Mouse (Mus musculus) v-Abl transformed pro-B cells (cell line): Measurements from ENCODE around the gene Vmn1r63.
"Not testable (repeated sequence)": the region's sequence is repeated elsewhere in the genome, so short reads cannot be mapped to it uniquely, and the experiment has no call there.

Experiments used
- in situ Hi-C, 2 experiments: fragments of 400-800 bp; cut with MboI; formaldehyde crosslinking; loops; one replicate each; pipeline ENCODE4 v1.15.1; 2025; ENCODE audit not compliant: unreplicated experiment in 2 of 2

Gene Vmn1r63

DNA sequence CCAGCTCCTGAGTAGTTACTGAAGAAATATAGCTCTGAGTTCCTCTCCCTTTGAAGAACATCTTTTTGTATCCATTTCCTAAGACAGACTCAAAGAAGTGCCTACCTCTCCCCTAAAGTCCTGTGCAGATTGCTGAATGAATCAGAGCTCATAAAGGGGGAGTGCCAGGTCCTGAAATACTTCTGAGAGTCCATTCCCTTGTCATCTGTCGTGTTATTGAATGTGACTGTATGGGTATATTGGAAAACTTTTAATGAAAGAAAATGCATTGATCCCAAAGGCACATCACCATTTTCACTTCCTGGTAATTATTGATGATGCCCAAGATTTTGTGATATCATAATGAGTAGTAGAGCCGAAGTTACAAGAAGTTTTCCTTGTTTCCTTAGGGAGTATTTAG lies at the start of gene Vmn1r63:
Vmn1r63 (minus strand) TSS at position 101 of the 400 bp plus-strand sequence.
- in situ Hi-C loops, result not testable (repeated sequence)
